Mouse (Mus musculus) liver, embryonic 16.5 days (tissue): Measurements from ENCODE around the gene Zfp987. TPM values are rescaled to one million over a fixed set of nuclear protein-coding genes. Genes with fewer than 3 reads are reported as not detected.
"Not testable (repeated sequence)": the region's sequence is repeated elsewhere in the genome, so short reads cannot be mapped to it uniquely, and the experiment has no call there.

Experiments
- ATAC-seq: fragments of 200-750 bp; cut with Nextera tagmentation; 2 replicates; pipeline ENCODE4 v1.8.0; 2017; ENCODE audit warnings: low read depth, mild to moderate bottlenecking, moderate number of reproducible peaks, moderate library complexity
- H3K27ac ChIP-seq: fragments of 300-500 bp; sonication (generic); 2 replicates; pipeline ENCODE4 v1.5.1; 2014; ENCODE audit warnings: mild to moderate bottlenecking, low read length
- H3K27me3 ChIP-seq: fragments of 300-500 bp; sonication (generic); 2 replicates; pipeline ENCODE4 v1.6.1; 2014; ENCODE audit warnings: low read depth, low read length, mixed read lengths; ENCODE audit not compliant: control insufficient read depth, insufficient read depth
- H3K36me3 ChIP-seq: fragments of 300-500 bp; sonication (generic); 2 replicates; pipeline ENCODE4 v1.6.1; 2014; ENCODE audit warnings: mild to moderate bottlenecking; ENCODE audit not compliant: control insufficient read depth, insufficient read depth
- H3K4me1 ChIP-seq: fragments of 300-500 bp; sonication (generic); 2 replicates; pipeline ENCODE4 v1.6.1; 2014; ENCODE audit warnings: low read depth, low read length, mixed read lengths; ENCODE audit not compliant: control insufficient read depth
- H3K4me2 ChIP-seq: fragments of 300-500 bp; sonication (generic); 2 replicates; pipeline ENCODE4 v1.6.1; 2014; ENCODE audit warnings: low read depth, low read length, mixed read lengths
- H3K4me3 ChIP-seq: fragments of 300-500 bp; sonication (generic); 2 replicates; pipeline ENCODE4 v1.5.1; 2014; ENCODE audit warnings: low read depth, mild to moderate bottlenecking, low read length
- H3K9ac ChIP-seq: fragments of 300-500 bp; sonication (generic); 2 replicates; pipeline ENCODE4 v1.6.1; 2014; ENCODE audit warnings: low read depth, low read length
- H3K9me3 ChIP-seq: fragments of 300-500 bp; sonication (generic); replicated peaks from 2 replicates; pipeline ENCODE4 v1.6.1; 2016; ENCODE audit warnings: low read length; ENCODE audit not compliant: control insufficient read depth
- WGBS: fragments of 180-500 bp; shearing (Covaris S2); extraction: QIAGEN DNeasy Blood & Tissue Kit; methylation state at CpG from one replicate; pipeline ENCODE4 v1.1.7; 2014; ENCODE audit not compliant: insufficient replicate concordance; 5-methylcytosine and 5-hydroxymethylcytosine counted together
- polyA plus RNA-seq: library from polyadenylated mRNA; unstranded; fragments of >200 nt; fragmentation: Nextera tagmentation; extraction: Ambion mirVana; gene quantifications from 2 replicates; pipeline ENCODE4 v1.2.1, GENCODE M21; 2015

Zfp987 gene
- polyA plus RNA-seq, 1 experiment from 2014 or later = 0.08 TPM

GRCm38 (mm10) chr4:146167202-146167832 is 70.2 kb downstream of the Zfp987 start:
- not testable (repeated sequence) for ATAC-seq, H3K9ac ChIP-seq, H3K27me3 ChIP-seq, H3K4me2 ChIP-seq, H3K4me3 ChIP-seq, H3K9me3 ChIP-seq, H3K27ac ChIP-seq, H3K4me1 ChIP-seq, H3K36me3 ChIP-seq
- WGBS = 56% methylated on average over 3 of the region's 3 CpGs

- not testable (repeated sequence) for H3K4me3 ChIP-seq, H3K4me2 ChIP-seq, H3K4me1 ChIP-seq, H3K36me3 ChIP-seq, H3K27ac ChIP-seq, H3K9me3 ChIP-seq, H3K27me3 ChIP-seq, H3K9ac ChIP-seq
- peak; percentile 35 for ATAC-seq
- WGBS = 63% methylated on average over 10 of the region's 10 CpGs
These were observed 70.9 kb downstream of the Zfp987 start for GRCm38 (mm10) chr4:146167879-146168532.

GRCm38 (mm10) chr4:146168730-146169215 is 71.7 kb downstream of the Zfp987 start:
- H3K27me3 ChIP-seq, H3K9me3 ChIP-seq, H3K4me2 ChIP-seq, H3K27ac ChIP-seq, H3K36me3 ChIP-seq, H3K9ac ChIP-seq, H3K4me3 ChIP-seq, H3K4me1 ChIP-seq: not testable (repeated sequence)
- no CpG with 5 or more reads among the region's 2 CpGs for WGBS
- peak; percentile 32 for ATAC-seq

GRCm38 (mm10) chr4:146173378-146174226 is 76.5 kb downstream of the Zfp987 start:
- H3K4me1 ChIP-seq, H3K27ac ChIP-seq, H3K36me3 ChIP-seq, H3K27me3 ChIP-seq, H3K9ac ChIP-seq, H3K4me3 ChIP-seq, H3K9me3 ChIP-seq, H3K4me2 ChIP-seq: not testable (repeated sequence)
- 44% methylated on average over 3 of the region's 4 CpGs for WGBS
- peak; percentile 27; the same call in 1 of the 2 replicates for ATAC-seq

Other genes with a start within 250 kb of the Zfp987 start
- not detected in 2 replicates for gene Zfp986, start 228.5 kb upstream of the Zfp987 start, polyA plus RNA-seq
- gene Zfp600, start 59.5 kb downstream of the Zfp987 start, polyA plus RNA-seq = not detected in 2 replicates